Mouse (Mus musculus) heart, embryonic 10.5 days (tissue): ENCODE results near the gene S100a13. TPM values are rescaled to one million over a fixed set of nuclear protein-coding genes. Genes with fewer than 3 reads are reported as not detected.

Experiments
- DNase-seq: peaks from one replicate; pipeline ENCODE4 v3.0.0-alpha.2; 2017; ENCODE audit warnings: low spot score
- H3K27ac ChIP-seq: fragments of 300-500 bp; sonication (generic); 2 replicates; pipeline ENCODE4 v1.5.1; 2016; ENCODE audit warnings: mild to moderate bottlenecking
- H3K27me3 ChIP-seq: fragments of 300-500 bp; sonication (generic); 2 replicates; pipeline ENCODE4 v1.6.1; 2016; ENCODE audit warnings: mild to moderate bottlenecking; ENCODE audit not compliant: poor library complexity, insufficient read depth, severe bottlenecking
- H3K36me3 ChIP-seq: fragments of 300-500 bp; sonication (generic); 2 replicates; pipeline ENCODE4 v1.6.1; 2016; ENCODE audit warnings: mild to moderate bottlenecking, moderate library complexity
- H3K4me1 ChIP-seq: fragments of 300-500 bp; sonication (generic); 2 replicates; pipeline ENCODE4 v1.6.1; 2016; ENCODE audit warnings: mild to moderate bottlenecking
- H3K4me3 ChIP-seq: fragments of 300-500 bp; sonication (generic); 2 replicates; pipeline ENCODE4 v1.5.1; 2016; ENCODE audit warnings: mild to moderate bottlenecking, moderate library complexity
- H3K9me3 ChIP-seq: fragments of 300-500 bp; sonication (generic); 2 replicates; pipeline ENCODE4 v1.6.1; 2016; ENCODE audit warnings: mild to moderate bottlenecking, moderate library complexity
- WGBS: fragments of 180-500 bp; shearing (Covaris S2); methylation state at CpG from one replicate; pipeline ENCODE4 v1.1.7; 2016; 5-methylcytosine and 5-hydroxymethylcytosine counted together
- polyA plus RNA-seq: library from polyadenylated mRNA; unstranded; fragments of >200 nt; fragmentation: Nextera tagmentation; extraction: Ambion mirVana; gene quantifications from 2 replicates; pipeline ENCODE4 v1.2.1, GENCODE M21; 2016

S100a13 gene
- polyA plus RNA-seq, 1 experiment from 2014 or later: 32.3 TPM

DNA sequence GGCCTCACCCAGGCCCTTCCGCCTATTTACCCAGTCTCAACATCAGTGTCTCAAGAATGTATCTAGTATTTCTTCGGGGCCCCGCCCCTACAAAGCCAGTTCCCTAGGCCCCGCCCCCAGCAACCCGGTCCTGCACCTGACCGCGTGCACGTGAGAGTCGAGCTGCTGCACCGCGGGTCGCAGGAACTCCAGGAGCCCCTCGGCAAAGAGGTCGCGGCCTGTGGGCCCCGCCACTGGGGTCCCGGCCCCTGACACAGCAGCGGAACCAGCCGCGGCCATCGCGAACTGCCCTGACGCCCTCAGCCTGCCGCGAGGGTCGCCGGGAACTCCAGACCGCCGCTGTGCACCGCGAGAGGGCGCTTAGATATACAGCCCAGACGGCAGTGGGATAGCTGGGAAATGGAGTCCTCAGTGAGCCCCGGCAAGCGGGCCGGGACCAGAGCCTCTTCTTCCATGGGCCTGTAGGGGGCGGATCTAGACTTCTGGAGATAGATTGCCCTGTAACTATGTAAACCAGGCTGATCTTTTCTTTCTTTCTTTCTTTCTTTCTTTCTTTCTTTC is 23.5 kb upstream of the S100a13 start, which contains the start of gene Snapin:
Snapin (minus strand) TSS at position 338 of the 561 bp plus-strand sequence.
- Histone ChIP-seq H3K27ac (peak within 1 kb of the TSS; percentile 95), H3K27me3 (no peaks in the 10 kb centered on the region), H3K9me3 (no peaks in the 10 kb centered on the region), H3K4me1 (peaks cover 6% of the 10 kb centered on the region; the same call in 1 of the 2 replicates), H3K4me3 (peak within 1 kb of the TSS; percentile 77), H3K36me3 (peaks cover 37% of the 10 kb centered on the region)
- peak; percentile 98 for DNase-seq
- under 1% methylated on average over 37 of the region's 37 CpGs for WGBS

DNA sequence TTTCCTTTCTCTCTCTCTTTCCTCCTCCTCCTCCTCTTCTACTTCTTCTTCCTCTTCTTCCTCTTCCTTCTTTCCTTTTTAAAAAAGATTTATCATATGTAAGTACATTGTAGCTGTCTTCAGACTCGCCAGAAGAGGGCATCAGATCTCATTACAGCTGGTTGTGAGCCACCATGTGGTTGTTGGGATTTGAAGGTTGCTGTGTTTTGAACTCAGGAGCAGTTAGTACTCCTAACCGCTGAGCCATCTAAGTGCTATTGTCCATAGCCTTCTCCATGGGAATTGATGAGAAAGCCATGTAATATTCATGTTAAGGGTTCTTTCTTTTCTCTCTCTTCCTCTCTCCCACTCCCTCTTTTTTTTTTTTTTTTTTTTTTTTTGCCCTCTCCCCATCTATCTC is 22.9 kb upstream of the S100a13 start:
- Histone ChIP-seq H3K27ac (no peak overlapping the region), H3K27me3 (no peaks in the 10 kb centered on the region), H3K4me3 (no peak overlapping the region), H3K36me3 (peaks cover 36% of the 10 kb centered on the region), H3K4me1 (peaks cover 6% of the 10 kb centered on the region; the same call in 1 of the 2 replicates), H3K9me3 (no peaks in the 10 kb centered on the region)
- no peak for DNase-seq
- WGBS: 35% methylated on average over 2 of the region's 2 CpGs

DNA sequence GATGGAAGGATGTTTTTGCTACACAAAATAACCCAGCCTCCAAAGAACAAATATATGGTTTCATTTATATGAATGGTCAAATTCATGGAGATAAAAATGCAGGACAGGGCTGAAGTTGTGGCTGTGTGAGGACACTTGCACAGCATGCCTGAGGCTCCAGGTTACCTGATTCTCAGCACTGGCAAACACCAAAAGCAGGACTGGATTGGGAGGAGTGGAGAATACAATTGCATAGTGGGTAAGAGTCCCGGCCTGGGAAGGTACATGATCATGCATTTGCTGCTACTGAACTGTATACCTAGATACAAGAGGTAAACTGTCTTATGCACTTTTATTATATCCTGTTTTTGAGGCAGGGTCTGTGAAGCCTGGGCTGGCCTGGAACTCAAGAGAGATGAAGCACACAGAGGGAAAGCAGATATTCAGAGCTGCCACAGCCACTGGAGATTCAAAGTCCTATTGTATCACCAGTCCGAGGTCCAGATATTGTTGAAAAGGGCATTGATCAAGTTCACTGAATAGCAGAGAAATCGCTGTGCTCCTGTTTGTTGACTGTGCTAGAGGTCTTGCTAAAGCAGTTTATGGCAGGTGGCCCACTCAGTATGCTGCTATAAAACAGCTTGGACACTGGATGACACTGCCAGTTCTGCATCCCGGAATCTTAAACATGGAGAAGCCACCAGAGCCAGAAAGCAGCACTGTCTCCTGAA is 20.2 kb upstream of the S100a13 start:
- DNase-seq: no peak
- H3K27ac ChIP-seq: no peak overlapping the region
- WGBS: 69% methylated on average over 4 of the region's 4 CpGs
- no peaks in the 10 kb centered on the region for H3K9me3 ChIP-seq
- no peak overlapping the region for H3K4me3 ChIP-seq
- peaks cover 38% of the 10 kb centered on the region for H3K36me3 ChIP-seq
- H3K4me1 ChIP-seq: peaks cover 6% of the 10 kb centered on the region; the same call in 1 of the 2 replicates
- no peaks in the 10 kb centered on the region for H3K27me3 ChIP-seq

DNA sequence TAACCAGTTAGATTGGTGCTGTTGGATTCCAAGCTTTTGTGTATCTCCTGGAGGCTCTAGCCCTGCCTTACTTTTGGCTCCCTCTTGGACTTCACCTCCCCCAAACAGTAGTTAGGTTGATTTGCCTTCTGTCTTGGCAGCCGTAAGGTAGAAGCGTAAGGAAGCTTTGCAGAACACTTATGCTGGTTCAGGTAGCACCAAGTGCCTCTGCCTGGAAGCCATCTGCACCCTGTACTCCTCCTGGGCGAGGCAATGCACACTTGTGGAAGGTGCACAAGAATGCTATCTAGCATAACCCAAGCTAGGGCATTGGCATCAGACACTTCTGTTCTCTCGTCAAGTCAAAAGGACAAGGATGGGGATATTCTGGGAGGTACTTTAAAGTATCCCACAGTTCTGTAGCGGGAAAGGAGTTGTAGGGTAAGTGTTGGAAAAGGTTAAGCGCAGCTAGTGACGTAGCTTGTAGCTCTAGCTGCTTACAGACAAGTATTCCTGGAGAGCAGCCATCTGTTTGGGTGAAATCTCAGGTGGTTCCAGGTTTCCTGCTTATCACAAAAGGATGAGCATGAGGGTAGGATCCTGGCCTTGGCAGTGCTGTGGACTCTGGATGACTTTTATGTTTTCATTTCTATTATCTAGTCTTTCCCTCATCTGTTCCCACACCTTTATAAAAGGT is 18.2 kb upstream of the S100a13 start:
- no peaks in the 10 kb centered on the region for H3K27me3 ChIP-seq
- no peaks in the 10 kb centered on the region for H3K9me3 ChIP-seq
- no peak for DNase-seq
- no peak overlapping the region for H3K4me3 ChIP-seq
- peaks cover 53% of the 10 kb centered on the region for H3K36me3 ChIP-seq
- 87% methylated on average over 7 of the region's 7 CpGs for WGBS
- no peaks in the 10 kb centered on the region for H3K4me1 ChIP-seq
- no peak overlapping the region for H3K27ac ChIP-seq

DNA sequence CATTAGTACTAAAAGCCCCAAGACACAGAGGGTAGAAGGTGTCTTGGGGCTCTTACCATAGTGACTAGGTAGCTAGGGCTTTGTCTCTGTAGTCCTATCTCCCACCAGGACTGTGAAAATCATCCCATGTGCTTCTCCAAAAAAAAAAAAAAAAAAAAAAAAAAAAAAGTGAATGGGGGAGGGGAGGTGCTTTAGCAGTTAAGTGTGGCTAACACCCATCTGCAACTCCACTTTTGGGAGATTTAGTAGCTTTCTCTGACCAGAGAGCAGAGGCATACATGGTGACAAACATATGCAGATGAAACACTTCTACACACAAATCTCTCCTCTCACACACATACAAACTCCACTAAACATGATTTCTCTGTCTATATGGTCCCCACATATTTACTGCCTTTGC is 16.6 kb upstream of the S100a13 start:
- Histone ChIP-seq H3K27ac (no peak overlapping the region), H3K4me3 (no peak overlapping the region), H3K36me3 (peaks cover 69% of the 10 kb centered on the region), H3K4me1 (no peaks in the 10 kb centered on the region), H3K27me3 (no peaks in the 10 kb centered on the region), H3K9me3 (no peaks in the 10 kb centered on the region)
- no peak for DNase-seq

DNA sequence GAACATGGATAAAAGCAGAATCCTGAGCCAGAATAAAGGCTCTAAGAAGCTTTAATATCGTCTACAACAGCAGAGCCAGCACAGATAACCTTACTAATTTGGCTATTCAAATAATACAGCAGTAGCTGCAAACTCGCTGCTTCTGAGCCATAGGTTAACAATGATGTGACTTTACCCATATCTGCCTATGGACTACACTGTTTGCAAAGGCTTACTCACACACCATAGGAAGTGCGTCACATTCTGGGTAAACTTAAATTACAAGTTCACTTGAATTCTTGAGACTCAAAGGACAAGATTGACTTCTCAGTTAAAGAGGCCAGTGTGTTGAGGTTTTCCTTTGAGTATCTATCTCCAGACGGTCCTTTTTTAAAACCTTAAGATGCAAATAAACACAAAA is 10.8 kb upstream of the S100a13 start:
- Histone ChIP-seq H3K4me1 (0 out of 2 replicates have a peak, but pooled peaks cover 6% of the 10 kb centered on the region), H3K27me3 (no peaks in the 10 kb centered on the region), H3K36me3 (peaks cover 91% of the 10 kb centered on the region), H3K9me3 (no peaks in the 10 kb centered on the region), H3K4me3 (no peak overlapping the region), H3K27ac (no peak overlapping the region)
- no peak for DNase-seq
- 87% methylated on average over 4 of the region's 4 CpGs for WGBS

DNA sequence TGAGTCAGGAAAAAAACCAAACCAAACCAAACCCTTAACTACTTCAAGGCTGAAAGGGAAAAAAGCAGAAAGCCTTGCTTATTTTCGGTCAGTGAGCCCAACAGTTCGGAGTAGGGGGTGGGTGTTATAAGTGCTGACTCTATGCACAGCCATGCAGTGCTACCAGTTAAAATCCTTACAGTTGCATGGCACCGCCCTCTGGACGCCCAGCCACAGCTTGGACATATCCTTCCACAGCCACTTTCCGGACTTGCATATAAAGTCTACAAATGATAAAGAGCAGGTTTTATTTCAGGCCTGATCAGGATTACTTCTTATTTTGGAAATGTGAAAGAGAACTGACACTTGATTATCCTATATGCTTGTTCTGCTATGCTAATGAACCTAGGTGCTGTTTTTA is 9.0 kb upstream of the S100a13 start:
- peaks cover 74% of the 10 kb centered on the region for H3K36me3 ChIP-seq
- 0 out of 2 replicates have a peak, but pooled peaks cover 6% of the 10 kb centered on the region for H3K4me1 ChIP-seq
- 94% methylated on average over 5 of the region's 5 CpGs for WGBS
- H3K4me3 ChIP-seq: no peak overlapping the region
- DNase-seq: no peak
- no peak overlapping the region for H3K27ac ChIP-seq
- no peaks in the 10 kb centered on the region for H3K27me3 ChIP-seq
- H3K9me3 ChIP-seq: no peaks in the 10 kb centered on the region

DNA sequence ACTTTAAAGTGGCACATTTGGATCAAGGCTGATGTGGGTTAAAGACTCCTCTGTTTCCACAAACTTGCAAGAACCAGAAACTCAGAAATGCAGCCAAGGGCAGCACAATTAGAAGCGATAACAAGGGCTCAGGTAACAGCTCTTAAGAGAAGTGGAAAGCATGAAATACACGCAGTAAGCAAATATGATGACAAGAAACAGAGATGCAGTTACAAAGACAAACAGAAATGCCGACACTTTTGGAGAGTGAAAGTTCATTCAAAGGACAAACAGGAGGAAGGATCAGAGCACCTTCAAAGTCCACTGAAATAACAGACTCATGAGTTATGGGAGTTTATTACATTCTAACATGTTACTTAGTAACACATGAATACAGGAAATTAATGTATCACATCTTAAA is 7.9 kb upstream of the S100a13 start:
- DNase-seq: no peak
- no peaks in the 10 kb centered on the region for H3K27me3 ChIP-seq
- H3K4me1 ChIP-seq: 0 out of 2 replicates have a peak, but pooled peaks cover 6% of the 10 kb centered on the region
- 83% methylated on average over 3 of the region's 3 CpGs for WGBS
- H3K27ac ChIP-seq: no peak overlapping the region
- H3K9me3 ChIP-seq: no peaks in the 10 kb centered on the region
- peaks cover 70% of the 10 kb centered on the region for H3K36me3 ChIP-seq
- no peak overlapping the region for H3K4me3 ChIP-seq

DNA sequence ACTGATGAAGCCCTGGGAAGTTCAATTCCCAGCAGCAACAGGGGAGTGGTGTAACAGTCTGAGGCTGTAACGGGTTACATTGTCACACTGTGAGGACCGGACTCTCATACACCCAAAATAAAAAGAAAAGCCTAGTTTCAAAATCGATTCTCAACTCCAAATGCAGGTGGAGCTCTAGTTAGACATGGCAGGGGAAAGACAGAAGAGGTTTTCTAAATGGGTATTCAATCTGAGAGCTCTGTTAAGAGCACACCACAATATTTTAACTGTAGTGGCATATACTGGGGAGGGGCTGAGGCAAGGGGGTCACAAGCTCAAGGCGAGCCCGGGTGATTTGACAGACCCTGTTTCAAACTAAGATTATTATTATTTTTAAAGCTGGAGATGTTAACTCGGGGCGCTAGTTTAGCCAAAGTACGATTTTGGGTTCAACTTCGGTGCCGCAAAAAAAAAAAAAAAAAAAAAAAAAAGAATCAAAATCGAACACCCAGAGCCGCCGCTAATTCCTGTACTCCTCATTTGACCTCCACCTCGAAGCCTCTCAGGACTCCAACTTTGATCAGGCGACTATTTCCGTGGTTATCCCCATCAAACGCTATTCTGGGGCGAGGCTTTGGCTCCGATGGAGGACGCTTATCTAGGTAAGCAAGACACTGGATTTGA is 5.8 kb upstream of the S100a13 start:
- no peaks in the 10 kb centered on the region for H3K27me3 ChIP-seq
- H3K4me3 ChIP-seq: peak overlapping the region; percentile 94
- H3K9me3 ChIP-seq: no peaks in the 10 kb centered on the region
- H3K36me3 ChIP-seq: peaks cover 49% of the 10 kb centered on the region
- H3K27ac ChIP-seq: peak overlapping the region; percentile 100
- 5% methylated on average over 20 of the region's 20 CpGs for WGBS
- DNase-seq: peak; percentile 64
- peaks cover 13% of the 10 kb centered on the region; the same call in 1 of the 2 replicates for H3K4me1 ChIP-seq

DNA sequence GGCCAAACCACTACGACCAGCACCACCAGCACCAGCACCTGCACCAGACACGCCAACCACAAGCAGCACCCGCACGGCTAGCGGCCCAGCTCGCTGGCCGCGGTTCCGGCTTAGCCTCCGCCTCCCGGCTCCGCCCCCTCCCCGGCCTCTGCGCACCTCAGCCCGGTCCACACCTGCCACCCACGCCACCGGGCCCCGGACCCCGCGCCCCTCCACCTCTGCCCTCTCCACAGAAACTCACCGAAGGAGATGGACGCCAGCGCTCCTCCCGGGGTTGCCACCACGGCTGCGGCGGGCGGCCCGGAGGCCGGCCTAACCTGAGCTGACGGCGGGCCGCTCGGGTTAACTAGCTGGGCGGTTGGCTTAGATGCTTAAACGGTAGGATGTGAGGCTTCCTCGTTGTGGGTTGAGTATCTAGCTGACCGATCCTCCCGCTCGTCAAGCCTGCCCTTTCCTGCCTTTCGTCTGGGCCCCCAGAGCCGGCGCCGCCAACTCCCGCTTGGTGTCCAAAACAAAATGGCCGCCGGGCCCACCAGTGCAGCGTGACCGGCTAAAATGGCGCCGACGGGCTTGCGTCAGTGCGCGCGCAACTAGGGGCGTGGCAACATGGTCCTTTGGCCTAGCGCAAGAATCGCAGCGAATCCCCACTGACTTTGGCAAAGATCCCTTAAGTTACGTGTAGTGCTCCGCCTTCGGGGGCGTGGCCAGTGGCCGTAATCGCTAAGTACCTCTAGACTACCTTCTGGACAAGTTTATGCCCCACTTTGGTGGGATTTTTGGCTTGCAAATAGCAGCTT is 5.1 kb upstream of the S100a13 start, which contains the start of gene Chtop:
Chtop (minus strand) TSS at position 549 of the 797 bp plus-strand sequence.
- Histone ChIP-seq H3K9me3 (no peaks in the 10 kb centered on the region), H3K27me3 (no peaks in the 10 kb centered on the region), H3K4me1 (peaks cover 19% of the 10 kb centered on the region), H3K4me3 (peak within 1 kb of the TSS; percentile 94), H3K36me3 (peaks cover 42% of the 10 kb centered on the region), H3K27ac (peak within 1 kb of the TSS; percentile 100)
- WGBS: under 1% methylated on average over 66 of the region's 66 CpGs
- peak; percentile 100 for DNase-seq

DNA sequence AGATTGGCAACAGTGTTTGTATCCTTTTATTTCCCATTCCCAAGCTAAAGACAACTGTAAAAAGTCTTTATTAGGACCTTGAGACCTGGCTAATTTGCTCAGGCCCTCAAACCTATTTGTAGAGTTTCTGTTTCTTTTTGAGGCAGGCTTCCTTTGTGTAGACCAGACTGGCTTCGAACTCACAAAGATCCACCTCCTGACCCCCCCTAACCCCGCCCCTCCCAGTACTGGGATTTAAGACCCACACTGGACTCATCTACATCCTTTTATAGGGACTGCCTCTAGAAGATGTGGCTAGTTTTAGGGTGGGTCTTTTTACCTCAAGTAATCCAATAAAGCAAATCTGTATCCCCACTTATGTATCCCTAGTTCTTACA is 4.5 kb upstream of the S100a13 start:
- Histone ChIP-seq H3K36me3 (peaks cover 36% of the 10 kb centered on the region), H3K4me3 (peak overlapping the region; percentile 94), H3K27ac (peak overlapping the region; percentile 100), H3K27me3 (no peaks in the 10 kb centered on the region), H3K4me1 (peaks cover 25% of the 10 kb centered on the region), H3K9me3 (no peaks in the 10 kb centered on the region)
- WGBS: 32% methylated on average over 2 of the region's 2 CpGs
- no peak for DNase-seq

DNA sequence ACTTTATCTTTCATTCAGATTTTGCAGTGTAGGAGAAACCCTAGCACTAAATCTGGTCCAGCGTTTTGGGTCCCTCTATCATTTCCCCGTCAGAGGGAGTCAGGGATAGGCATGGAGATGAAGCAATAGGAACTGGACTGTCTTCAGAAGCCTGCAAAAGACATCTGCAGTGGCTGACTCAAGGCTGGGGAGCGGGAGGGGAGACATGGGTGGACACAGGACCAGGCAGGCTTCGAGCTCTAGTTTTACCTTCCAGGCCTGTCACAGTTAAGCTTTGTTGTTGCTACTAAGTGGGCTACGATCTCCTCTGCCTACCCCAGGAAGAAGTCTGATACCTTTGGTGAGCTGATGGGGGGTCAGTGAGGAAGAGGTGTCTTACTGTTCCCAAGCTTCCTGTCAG is 2.0 kb upstream of the S100a13 start:
- H3K4me3 ChIP-seq: no peak overlapping the region
- H3K4me1 ChIP-seq: peaks cover 36% of the 10 kb centered on the region
- H3K27ac ChIP-seq: no peak overlapping the region
- 82% methylated on average over 5 of the region's 5 CpGs for WGBS
- peak; percentile 73 for DNase-seq
- H3K27me3 ChIP-seq: no peaks in the 10 kb centered on the region
- H3K36me3 ChIP-seq: peaks cover 11% of the 10 kb centered on the region
- H3K9me3 ChIP-seq: no peaks in the 10 kb centered on the region
